Mouse (Mus musculus) adrenal gland, adult 18-20 months (tissue): Measurements from ENCODE around the gene Nkx2-3. TPM values are rescaled to one million over a fixed set of nuclear protein-coding genes. Genes with fewer than 3 reads are reported as not detected.

Experiments
- microRNA-seq, 2 experiments: library from miRNA; unstranded; fragments of <30 nt; microRNA quantifications; one replicate each; pipeline ENCODE4 v1.2.0; 2021; ENCODE audit warnings: borderline number of aligned reads in 2 of 2
- total RNA-seq, 2 experiments: library from RNA; stranded (reverse); gene quantifications; 1 replicate in 1 of 2; 2 replicates in 1 of 2; pipeline ENCODE4 v1.2.3; 2021

Nkx2-3 gene
- total RNA-seq, 2 experiments from 2014 or later = not detected

Small RNAs within 50 kb of the gene (microRNA-seq; reads per million reads assigned to microRNA genes)
- gene Gm22646 = 0 reads per million in 2 experiments

Other genes starting within 250 kb of the Nkx2-3 start
- not detected for gene Hpse2, start 224.0 kb upstream of the Nkx2-3 start, total RNA-seq
- gene Cnnm1, start 171.9 kb upstream of the Nkx2-3 start, total RNA-seq = under 1 TPM; 0.29 to 0.33 TPM
- gene Got1, start 87.7 kb upstream of the Nkx2-3 start, total RNA-seq = 100 to 1,000 TPM; 181 to 350 TPM
- gene Slc25a28, start 62.6 kb downstream of the Nkx2-3 start, total RNA-seq = 10 to 100 TPM; 57.5 to 78.5 TPM
- 10 to 100 TPM; 13.0 to 20.6 TPM for gene Entpd7, start 77.3 kb downstream of the Nkx2-3 start, total RNA-seq
- gene Cutc, start 140.7 kb downstream of the Nkx2-3 start, total RNA-seq = 1 to 10 TPM; 7.2 to 8.2 TPM
- 10 to 100 TPM; 28.9 to 37.3 TPM for gene Cox15, start 140.7 kb downstream of the Nkx2-3 start, total RNA-seq
- under 1 TPM; 0.13 to 0.20 TPM for gene Abcc2, start 169.9 kb downstream of the Nkx2-3 start, total RNA-seq